Mouse (Mus musculus) leukemia stem cell, adult 10-12 weeks (primary cell): ENCODE data around the gene Arpc1b. TPM values are rescaled to one million over a fixed set of nuclear protein-coding genes. Genes with fewer than 3 reads are reported as not detected.

Experiments used
- polyA plus RNA-seq: library from polyadenylated mRNA; stranded (reverse); fragments of >175 nt; gene quantifications from 2 replicates; pipeline ENCODE4 v1.2.3, GENCODE M21; 2012; ENCODE audit warnings: low replicate concordance

The Arpc1b gene
- polyA plus RNA-seq, result 303 and 531 TPM in 2 replicates

GRCm38 (mm10) chr5:145114071-145114605, at the start of gene Arpc1b:
Gene Arpc1b (plus strand): TSS chr5:145114215.

GRCm38 (mm10) chr5:145083632-145084451, 30.2 kb upstream of the Arpc1b start, which contains the start of the genes Arpc1a and Kpna7:
Gene Arpc1a (plus strand): TSS chr5:145083830.
Gene Kpna7 (minus strand): TSS chr5:145084030.

GRCm38 (mm10) chr5:145139571-145140519, 25.8 kb downstream of the Arpc1b start, which contains the start of the genes Pdap1 and Bud31:
Gene Pdap1 (minus strand): TSS chr5:145140238.
Gene Bud31 (plus strand): TSS chr5:145140362.

GRCm38 (mm10) chr5:145166536-145167305, 52.7 kb downstream of the Arpc1b start, which contains the start of the genes Ptcd1 and Cpsf4:
Gene Ptcd1 (minus strand): TSS chr5:145167108.
Gene Cpsf4 (plus strand): TSS chr5:145167213.

Other genes starting within 250 kb of the Arpc1b start
- 3.5 and 4.1 TPM in 2 replicates for gene Smurf1, start 148.4 kb upstream of the Arpc1b start, polyA plus RNA-seq
- not detected in 2 replicates for gene Gm4871, start 81.5 kb upstream of the Arpc1b start, polyA plus RNA-seq
- 0.21 TPM in 1 of 2 replicates, not detected in the other for gene 1700018F24Rik, start 71.2 kb upstream of the Arpc1b start, polyA plus RNA-seq
- gene Arpc1a, start 30.4 kb upstream of the Arpc1b start, polyA plus RNA-seq, result 13.5 and 61.3 TPM in 2 replicates
- gene Kpna7, start 30.2 kb upstream of the Arpc1b start, polyA plus RNA-seq, result not detected in 2 replicates
- gene Pdap1, start 26.0 kb downstream of the Arpc1b start, polyA plus RNA-seq, result 56.5 and 194 TPM in 2 replicates
- gene Bud31, start 26.1 kb downstream of the Arpc1b start, polyA plus RNA-seq, result 3.0 and 4.0 TPM in 2 replicates
- 23.7 and 32.9 TPM in 2 replicates for gene Ptcd1, start 52.9 kb downstream of the Arpc1b start, polyA plus RNA-seq
- gene Cpsf4, start 53.0 kb downstream of the Arpc1b start, polyA plus RNA-seq, result 134 and 150 TPM in 2 replicates
- 9.1 and 42.9 TPM in 2 replicates for gene Atp5j2, start 77.8 kb downstream of the Arpc1b start, polyA plus RNA-seq
- 1.1 and 2.7 TPM in 2 replicates for gene Zkscan14, start 87.7 kb downstream of the Arpc1b start, polyA plus RNA-seq
- gene Zkscan5, start 90.3 kb downstream of the Arpc1b start, polyA plus RNA-seq, result 0.57 and 3.2 TPM in 2 replicates
- 24.0 and 31.3 TPM in 2 replicates for gene Zfp655, start 117.5 kb downstream of the Arpc1b start, polyA plus RNA-seq
- 36.7 and 43.3 TPM in 2 replicates for gene Zscan25, start 166.3 kb downstream of the Arpc1b start, polyA plus RNA-seq
- not detected in 2 replicates for gene Cyp3a57, start 231.1 kb downstream of the Arpc1b start, polyA plus RNA-seq